Mouse (Mus musculus): ENCODE measurements around the gene Tubb1. TPM values are rescaled to one million over a fixed set of nuclear protein-coding genes. Genes with fewer than 3 reads are reported as not detected.
A peak's percentile ranks its signal among the peaks of the same experiment; 100 is the strongest.

Gene Tubb1
- polyA plus RNA-seq, 1 experiment: not detected

GRCm38 (mm10) chr2:174415731-174416310, 34.7 kb upstream of the Tubb1 start, which contains the start of gene Nelfcd:
Nelfcd (plus strand) TSS chr2:174415804.
- no peak within 1 kb of the TSS for H3ac ChIP-seq (ENCODE audit: control insufficient read depth, insufficient read length)
- H3K36me3 ChIP-seq (ENCODE audit: control insufficient read depth, insufficient read depth): no peaks in the 10 kb centered on the region
- peaks cover 10% of the 10 kb centered on the region for H3K79me2 ChIP-seq (ENCODE audit: control insufficient read depth, insufficient read depth)
- peak within 1 kb of the TSS; percentile 91 for H3K4me2 ChIP-seq (ENCODE audit: low read depth)
- no peaks in the 10 kb centered on the region for H3K27me3 ChIP-seq (ENCODE audit: control insufficient read depth, insufficient read depth, insufficient read length)
- TF ChIP-seq POLR2A (IDR thresholded peaks at IDR 0.05; ENCODE audit: insufficient read length, low read depth) (peak; percentile 68), SRF (IDR thresholded peaks at IDR 0.05; ENCODE audit: control insufficient read depth, insufficient read length, low read depth) (no peak), E2F4 (IDR thresholded peaks at IDR 0.05; ENCODE audit: insufficient read depth) (peak; percentile 44)
- H3K4me3 ChIP-seq: peak within 1 kb of the TSS; percentile 72

GRCm38 (mm10) chr2:174421107-174421506, 29.4 kb upstream of the Tubb1 start:
- no peak for TF ChIP-seq POLR2AphosphoS2 (IDR thresholded peaks at IDR 0.05; ENCODE audit: insufficient read length, low read depth)
- no peak for TF ChIP-seq MYOD1 (IDR thresholded peaks at IDR 0.05; ENCODE audit: control insufficient read depth in 1 of 3, insufficient read length in 2 of 3, low read depth in 2 of 3)
- no peak for TF ChIP-seq USF1 (IDR thresholded peaks at IDR 0.05; ENCODE audit: low read depth)
- TF ChIP-seq MYOG (IDR thresholded peaks at IDR 0.05; ENCODE audit: control insufficient read depth in 1 of 3, insufficient read depth in 1 of 3, insufficient read length in 2 of 3, low read depth in 2 of 3): no peak
- Histone ChIP-seq H3K4me3 (no peak overlapping the region), H3K36me3 (ENCODE audit: control insufficient read depth, insufficient read depth) (no peaks in the 10 kb centered on the region), H3K79me2 (ENCODE audit: control insufficient read depth, insufficient read depth) (peaks cover 8% of the 10 kb centered on the region), H3K27me3 (ENCODE audit: control insufficient read depth, insufficient read depth, insufficient read length) (no peaks in the 10 kb centered on the region), H3K4me2 (ENCODE audit: low read depth) (no peak overlapping the region), H3ac (ENCODE audit: control insufficient read depth, insufficient read length) (no peak overlapping the region)

- no peak overlapping the region for H3K4me3 ChIP-seq
- TF ChIP-seq POLR2A (IDR thresholded peaks at IDR 0.05; ENCODE audit: insufficient read length, low read depth): no peak
- TF ChIP-seq MYOD1 (IDR thresholded peaks at IDR 0.05; ENCODE audit: control insufficient read depth in 1 of 3, insufficient read length in 2 of 3, low read depth in 2 of 3): no peak
- TF ChIP-seq CEBPB (IDR thresholded peaks at IDR 0.05; ENCODE audit: insufficient read depth, poor library complexity, severe bottlenecking): no peak
- no peak for TF ChIP-seq MAX (IDR thresholded peaks at IDR 0.05; ENCODE audit: low read depth)
- TF ChIP-seq POLR2AphosphoS2 (IDR thresholded peaks at IDR 0.05; ENCODE audit: insufficient read length, low read depth): no peak
- TF ChIP-seq TCF12 (IDR thresholded peaks at IDR 0.05; ENCODE audit: insufficient read depth, poor library complexity, severe bottlenecking): no peak
- no peak for TF ChIP-seq SRF (IDR thresholded peaks at IDR 0.05; ENCODE audit: control insufficient read depth, insufficient read length, low read depth)
- no peak for TF ChIP-seq TCF3 (IDR thresholded peaks at IDR 0.05; ENCODE audit: insufficient read length, low read depth)
- TF ChIP-seq MYOG (IDR thresholded peaks at IDR 0.05; ENCODE audit: control insufficient read depth in 1 of 3, insufficient read depth in 1 of 3, insufficient read length in 2 of 3, low read depth in 2 of 3): no peak
- TF ChIP-seq USF1 (IDR thresholded peaks at IDR 0.05; ENCODE audit: low read depth): no peak
- TF ChIP-seq E2F4 (IDR thresholded peaks at IDR 0.05; ENCODE audit: insufficient read depth): no peak
- TF ChIP-seq REST (IDR thresholded peaks at IDR 0.05; ENCODE audit: insufficient read depth, insufficient read length): no peak
Observed at GRCm38 (mm10) chr2:174424301-174425085, 26.0 kb upstream of the Tubb1 start.

GRCm38 (mm10) chr2:174426856-174427255, 23.6 kb upstream of the Tubb1 start:
- Histone ChIP-seq H3K79me2 (ENCODE audit: control insufficient read depth, insufficient read depth) (no peaks in the 10 kb centered on the region), H3ac (ENCODE audit: control insufficient read depth, insufficient read length) (no peak overlapping the region), H3K27me3 (ENCODE audit: control insufficient read depth, insufficient read depth, insufficient read length) (no peaks in the 10 kb centered on the region)

More at GRCm38 (mm10) chr2:174424301-174425085, 26.0 kb upstream of the Tubb1 start:
- Histone ChIP-seq H3K79me2 (ENCODE audit: control insufficient read depth, insufficient read depth) (no peaks in the 10 kb centered on the region), H3K4me2 (ENCODE audit: low read depth) (no peak overlapping the region), H3ac (ENCODE audit: control insufficient read depth, insufficient read length) (no peak overlapping the region), H3K27me3 (ENCODE audit: control insufficient read depth, insufficient read depth, insufficient read length) (no peaks in the 10 kb centered on the region), H3K36me3 (ENCODE audit: control insufficient read depth, insufficient read depth) (peaks cover 6% of the 10 kb centered on the region)

GRCm38 (mm10) chr2:174428076-174428835, 22.2 kb upstream of the Tubb1 start:
- Histone ChIP-seq H3K4me2 (ENCODE audit: low read depth) (no peak overlapping the region), H3K79me2 (ENCODE audit: control insufficient read depth, insufficient read depth) (no peaks in the 10 kb centered on the region), H3ac (ENCODE audit: control insufficient read depth, insufficient read length) (no peak overlapping the region), H3K36me3 (ENCODE audit: control insufficient read depth, insufficient read depth) (peaks cover 14% of the 10 kb centered on the region), H3K4me3 (no peak overlapping the region), H3K27me3 (ENCODE audit: control insufficient read depth, insufficient read depth, insufficient read length) (no peaks in the 10 kb centered on the region)
- TF ChIP-seq CEBPB (IDR thresholded peaks at IDR 0.05; ENCODE audit: insufficient read depth, poor library complexity, severe bottlenecking) (no peak), E2F4 (IDR thresholded peaks at IDR 0.05; ENCODE audit: insufficient read depth) (no peak), TCF3 (IDR thresholded peaks at IDR 0.05; ENCODE audit: insufficient read length, low read depth) (no peak), USF1 (IDR thresholded peaks at IDR 0.05; ENCODE audit: low read depth) (no peak), SRF (IDR thresholded peaks at IDR 0.05; ENCODE audit: control insufficient read depth, insufficient read length, low read depth) (no peak), TCF12 (IDR thresholded peaks at IDR 0.05; ENCODE audit: insufficient read depth, poor library complexity, severe bottlenecking) (no peak), MYOG (IDR thresholded peaks at IDR 0.05; ENCODE audit: control insufficient read depth in 1 of 3, insufficient read depth in 1 of 3, insufficient read length in 2 of 3, low read depth in 2 of 3) (no peak), POLR2A (IDR thresholded peaks at IDR 0.05; ENCODE audit: insufficient read length, low read depth) (no peak), MYOD1 (IDR thresholded peaks at IDR 0.05; ENCODE audit: control insufficient read depth in 1 of 3, insufficient read length in 2 of 3, low read depth in 2 of 3) (no peak), REST (IDR thresholded peaks at IDR 0.05; ENCODE audit: insufficient read depth, insufficient read length) (no peak), MAX (IDR thresholded peaks at IDR 0.05; ENCODE audit: low read depth) (no peak), POLR2AphosphoS2 (IDR thresholded peaks at IDR 0.05; ENCODE audit: insufficient read length, low read depth) (no peak)

More at GRCm38 (mm10) chr2:174426856-174427255, 23.6 kb upstream of the Tubb1 start:
- H3K4me3 ChIP-seq: no peak overlapping the region
- peaks cover 14% of the 10 kb centered on the region for H3K36me3 ChIP-seq (ENCODE audit: control insufficient read depth, insufficient read depth)
- TF ChIP-seq CEBPB (IDR thresholded peaks at IDR 0.05; ENCODE audit: insufficient read depth, poor library complexity, severe bottlenecking): no peak
- no peak for TF ChIP-seq MYOD1 (IDR thresholded peaks at IDR 0.05; ENCODE audit: control insufficient read depth in 1 of 3, insufficient read length in 2 of 3, low read depth in 2 of 3)
- no peak for TF ChIP-seq TCF12 (IDR thresholded peaks at IDR 0.05; ENCODE audit: insufficient read depth, poor library complexity, severe bottlenecking)
- no peak for TF ChIP-seq SRF (IDR thresholded peaks at IDR 0.05; ENCODE audit: control insufficient read depth, insufficient read length, low read depth)
- no peak for TF ChIP-seq REST (IDR thresholded peaks at IDR 0.05; ENCODE audit: insufficient read depth, insufficient read length)
- H3K4me2 ChIP-seq (ENCODE audit: low read depth): no peak overlapping the region

All from myocyte (in vitro differentiated cells).